Mouse (Mus musculus) lung, adult 2 months (tissue): ENCODE results near the gene Mau2.

Experiments
- CTCF ChIP-seq: fragments of 200-500 bp; IDR thresholded peaks from 2 replicates; pipeline ENCODE4 v1.5.1; 2011; ENCODE audit warnings: mild to moderate bottlenecking, low read length, control low read depth; ENCODE audit not compliant: insufficient read depth
- POLR2A ChIP-seq: fragments of 200-500 bp; IDR thresholded peaks from 2 replicates; pipeline ENCODE4 v1.6.1; 2011; ENCODE audit warnings: low read depth, mild to moderate bottlenecking, control low read depth, low read length, borderline replicate concordance; ENCODE audit errors: extremely low read depth

DNA sequence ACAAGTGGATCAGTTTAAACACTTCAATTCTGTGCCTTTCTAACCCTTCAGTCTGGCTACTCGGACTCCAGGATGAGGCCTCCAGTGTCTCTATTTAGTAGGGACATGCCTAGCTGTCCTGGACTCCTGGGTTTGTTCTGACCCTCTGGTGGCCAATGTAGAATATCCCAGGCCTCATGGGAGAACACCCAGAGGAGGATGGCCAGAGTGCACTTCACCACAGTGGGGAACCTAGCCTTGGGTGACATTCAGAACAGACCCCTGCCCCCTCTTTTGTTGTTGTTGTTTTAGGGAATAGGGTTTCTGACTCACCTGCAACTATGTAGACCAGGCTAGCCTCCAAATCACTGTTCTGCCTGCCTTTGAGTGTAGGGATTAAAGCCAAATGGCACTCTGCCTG, 27.5 kb downstream of the Mau2 start:
- TF ChIP-seq CTCF (no peak), POLR2A (no peak)
